Mouse (Mus musculus) heart, adult 2 months (tissue): ENCODE measurements around the gene Ubtd2.

ENCODE experiments used
- CTCF ChIP-seq: fragments of 200-600 bp; IDR thresholded peaks from 2 replicates; pipeline ENCODE4 v1.8.1; 2022; ENCODE audit warnings: antibody characterized with exemption, mild to moderate bottlenecking, moderate library complexity
- EP300 ChIP-seq: fragments of 200-500 bp; IDR thresholded peaks from 2 replicates; pipeline ENCODE4 v1.6.1; 2011; ENCODE audit warnings: low read depth, low read length, control low read depth; ENCODE audit not compliant: insufficient read depth
- POLR2A ChIP-seq: fragments of 200-500 bp; IDR thresholded peaks from 2 replicates; pipeline ENCODE4 v1.6.1; 2011; ENCODE audit warnings: mild to moderate bottlenecking, low read depth, low read length, control low read depth; ENCODE audit not compliant: insufficient read depth

GRCm38 (mm10) chr11:32550102-32550501, 94.9 kb downstream of the Ubtd2 start:
- no peak for TF ChIP-seq CTCF
- TF ChIP-seq POLR2A: no peak
- peak; percentile 92 for TF ChIP-seq EP300
